Mouse (Mus musculus) stomach, postnatal 0 days (tissue): Measurements from ENCODE around the gene Ndufs8. TPM values are rescaled to one million over a fixed set of nuclear protein-coding genes. Genes with fewer than 3 reads are reported as not detected.
A peak's percentile ranks its signal among the peaks of the same experiment; 100 is the strongest.

ENCODE experiments used
- ATAC-seq: fragments of 200-750 bp; cut with Nextera tagmentation; 2 replicates; pipeline ENCODE4 v1.8.0; 2017; ENCODE audit not compliant: low FRiP score, low TSS enrichment
- DNase-seq: peaks from one replicate; pipeline ENCODE4 v3.0.0-alpha.2; 2016; ENCODE audit warnings: low spot score
- H3K27ac ChIP-seq: fragments of 300-500 bp; sonication (generic); replicated peaks from 2 replicates; pipeline ENCODE4 v1.5.1; 2014; ENCODE audit warnings: mild to moderate bottlenecking, control low read depth
- H3K27me3 ChIP-seq: fragments of 300-500 bp; sonication (generic); 2 replicates; pipeline ENCODE4 v1.6.1; 2014; ENCODE audit warnings: low read length; ENCODE audit not compliant: control insufficient read depth, insufficient read depth
- H3K36me3 ChIP-seq: fragments of 300-500 bp; sonication (generic); 2 replicates; pipeline ENCODE4 v1.6.1; 2014; ENCODE audit warnings: low read length, mixed read lengths; ENCODE audit not compliant: control insufficient read depth, insufficient read depth
- H3K4me1 ChIP-seq: fragments of 300-500 bp; sonication (generic); replicated peaks from 2 replicates; pipeline ENCODE4 v1.6.1; 2014; ENCODE audit warnings: antibody characterized with exemption; ENCODE audit not compliant: control insufficient read depth, insufficient read depth
- H3K4me2 ChIP-seq: fragments of 300-500 bp; sonication (generic); replicated peaks from 2 replicates; pipeline ENCODE4 v1.6.1; 2014; ENCODE audit warnings: low read depth, mild to moderate bottlenecking, control low read depth, moderate library complexity
- H3K4me3 ChIP-seq: fragments of 300-500 bp; sonication (generic); 2 replicates; pipeline ENCODE4 v1.5.1; 2014; ENCODE audit warnings: low read depth, low read length, control low read depth
- H3K9ac ChIP-seq: fragments of 300-500 bp; sonication (generic); 2 replicates; pipeline ENCODE4 v1.6.1; 2014; ENCODE audit warnings: mild to moderate bottlenecking, low read length, control low read depth, mixed read lengths
- H3K9me3 ChIP-seq: fragments of 300-500 bp; sonication (generic); 2 replicates; pipeline ENCODE4 v1.6.1; 2016; ENCODE audit warnings: low read length; ENCODE audit not compliant: control insufficient read depth
- CTCF ChIP-seq: IDR thresholded peaks from 2 replicates; pipeline ENCODE4 v1.5.1; 2016; ENCODE audit warnings: antibody characterized with exemption, low read depth, mild to moderate bottlenecking, moderate library complexity
- EP300 ChIP-seq: optimal IDR thresholded peaks from 2 replicates; pipeline ENCODE3; 2016; ENCODE audit warnings: antibody characterized with exemption
- WGBS: fragments of 180-500 bp; shearing (Covaris S2); extraction: QIAGEN DNeasy Blood & Tissue Kit; methylation state at CpG from one replicate; pipeline ENCODE4 v1.1.7; 2014; 5-methylcytosine and 5-hydroxymethylcytosine counted together
- polyA plus RNA-seq: library from polyadenylated mRNA; unstranded; fragments of >200 nt; fragmentation: Nextera tagmentation; extraction: Ambion mirVana; gene quantifications from 2 replicates; pipeline ENCODE4 v1.2.1, GENCODE M21; 2015

Gene Ndufs8
- polyA plus RNA-seq, 1 experiment from 2014 or later, result 284 TPM

GRCm38 (mm10) chr19:3913692-3914091 is 1.1 kb upstream of the Ndufs8 start:
- TF ChIP-seq EP300, result no peak
- no peak for TF ChIP-seq CTCF
- Histone ChIP-seq H3K4me2 (peak overlapping the region; percentile 65), H3K4me3 (peak overlapping the region; percentile 70), H3K27ac (no peak overlapping the region; the same call in 1 of the 2 replicates), H3K27me3 (no peaks in the 10 kb centered on the region), H3K4me1 (peaks cover 3% of the 10 kb centered on the region; the same call in 1 of the 2 replicates), H3K9ac (no peak overlapping the region), H3K36me3 (peaks cover 12% of the 10 kb centered on the region), H3K9me3 (no peaks in the 10 kb centered on the region)
- DNase-seq (no peak), ATAC-seq (no peak)
- WGBS, result 82% methylated on average over 8 of the region's 8 CpGs

- Histone ChIP-seq H3K9me3 (no peaks in the 10 kb centered on the region), H3K4me3 (no peak overlapping the region), H3K27me3 (no peaks in the 10 kb centered on the region), H3K36me3 (peaks cover 14% of the 10 kb centered on the region), H3K27ac (no peak overlapping the region), H3K9ac (no peak overlapping the region), H3K4me2 (no peak overlapping the region), H3K4me1 (peaks cover 15% of the 10 kb centered on the region)
- no peak for DNase-seq
- no peak for TF ChIP-seq CTCF
- TF ChIP-seq EP300, result no peak
- WGBS, result 79% methylated on average over 5 of the region's 5 CpGs
- ATAC-seq, result no peak
Observed at GRCm38 (mm10) chr19:3910206-3910605, 2.4 kb downstream of the Ndufs8 start.

DNA sequence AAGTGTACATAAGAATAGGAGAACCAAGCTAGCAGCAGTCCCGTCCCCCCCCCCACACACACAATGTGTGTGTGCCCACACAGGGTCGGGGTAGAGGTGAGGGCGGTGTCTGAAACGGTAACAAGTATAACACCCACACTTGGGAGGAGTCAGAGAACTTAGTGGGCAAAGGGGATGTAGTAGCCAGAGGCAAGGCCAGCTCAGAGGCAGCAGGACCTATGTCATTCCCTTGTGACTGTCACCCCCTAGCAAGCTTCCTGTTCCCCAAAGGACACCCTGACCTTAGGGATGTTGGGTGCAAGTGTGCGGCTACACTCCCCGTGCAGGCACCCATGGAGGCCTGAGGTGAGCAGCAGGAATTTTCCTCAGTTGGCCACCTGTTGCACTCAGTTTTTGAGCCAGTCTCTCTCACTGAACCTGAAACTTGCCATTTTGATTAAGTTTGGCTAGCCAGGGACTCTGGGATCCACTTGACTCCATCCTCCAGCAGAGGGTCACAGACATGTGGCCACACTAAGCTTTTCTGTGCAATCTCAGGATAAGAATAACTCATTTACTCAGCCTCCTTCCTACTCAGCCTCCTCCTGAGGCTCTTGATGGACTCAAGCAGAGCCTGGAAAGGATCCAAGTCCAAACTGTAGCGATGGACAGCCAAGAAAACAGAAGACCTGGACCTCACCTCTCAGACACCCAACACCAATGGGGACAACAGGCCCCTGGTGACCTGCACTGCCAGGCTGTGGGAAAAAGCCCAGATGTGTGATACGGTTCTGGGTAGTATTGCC is 4.5 kb downstream of the Ndufs8 start:
- H3K36me3 ChIP-seq, result peaks cover 18% of the 10 kb centered on the region
- DNase-seq (no peak), ATAC-seq (no peak)
- no peaks in the 10 kb centered on the region for H3K9me3 ChIP-seq
- H3K27ac ChIP-seq, result peak overlapping the region; percentile 65; the same call in 1 of the 2 replicates
- 68% methylated on average over 8 of the region's 8 CpGs for WGBS
- H3K4me3 ChIP-seq, result no peak overlapping the region; the same call in 1 of the 2 replicates
- H3K9ac ChIP-seq, result 0 out of 2 replicates have a peak overlapping the region, but pooled peaks have one; percentile 74
- H3K4me1 ChIP-seq, result peaks cover 14% of the 10 kb centered on the region; the same call in 1 of the 2 replicates
- peak overlapping the region; percentile 81 for H3K4me2 ChIP-seq
- TF ChIP-seq EP300 (no peak), CTCF (no peak)
- H3K27me3 ChIP-seq, result no peaks in the 10 kb centered on the region

DNA sequence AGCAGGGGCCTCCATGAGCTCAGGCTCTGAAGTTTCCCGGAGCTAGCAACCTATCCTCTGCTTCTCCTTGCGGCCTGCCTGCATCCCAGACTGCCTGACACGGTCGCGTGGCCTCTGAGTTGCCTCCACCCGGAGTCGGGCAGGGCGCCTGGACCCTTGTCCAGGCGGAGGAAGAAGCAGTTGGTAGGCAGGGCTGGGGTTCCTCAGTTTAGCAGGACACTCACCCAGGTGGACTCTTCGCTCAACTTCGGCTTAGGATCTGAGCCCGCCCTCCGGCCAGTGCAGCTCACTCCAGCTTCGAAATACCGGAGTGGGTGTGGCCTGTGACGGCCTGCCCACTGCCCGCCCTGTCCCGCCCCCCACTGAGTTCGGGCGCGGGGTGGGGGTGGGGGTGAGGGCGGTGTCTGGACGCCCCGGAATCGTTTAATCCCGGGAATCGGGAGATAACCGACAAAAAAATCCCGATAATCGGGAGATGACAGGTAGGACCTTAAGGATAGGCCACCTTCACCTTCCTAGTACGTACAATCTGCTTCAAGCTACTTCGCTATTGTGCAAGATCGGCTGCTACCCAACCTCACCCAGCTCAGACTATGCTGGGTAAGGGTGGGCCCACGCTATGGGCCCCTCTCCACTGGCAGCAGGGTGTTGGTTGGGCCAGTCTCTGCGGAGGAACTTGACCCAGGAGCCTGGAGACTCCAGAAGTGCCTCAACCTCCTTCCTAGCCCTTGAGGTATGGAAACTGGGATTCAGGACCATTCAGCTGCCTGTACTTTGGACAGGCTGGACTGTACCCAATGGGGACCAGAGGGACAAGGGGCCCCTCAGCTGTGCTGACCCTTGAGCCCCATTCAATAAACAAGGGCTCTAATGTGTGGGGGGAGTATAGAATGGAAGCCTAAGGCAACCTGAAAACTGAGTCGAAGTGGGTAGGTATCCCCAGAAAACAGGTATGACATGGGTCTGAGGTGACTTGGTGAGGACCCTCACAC is 5.5 kb downstream of the Ndufs8 start, which contains the start of gene Tcirg1:
Tcirg1 (minus strand) TSS at position 339 of the 992 bp plus-strand sequence.
- WGBS, result 2% methylated on average over 36 of the region's 36 CpGs
- Histone ChIP-seq H3K36me3 (peaks cover 27% of the 10 kb centered on the region), H3K27me3 (no peaks in the 10 kb centered on the region), H3K4me3 (peak within 1 kb of the TSS; percentile 64), H3K4me1 (peaks cover 14% of the 10 kb centered on the region; the same call in 1 of the 2 replicates), H3K4me2 (peak within 1 kb of the TSS; percentile 81), H3K27ac (peak within 1 kb of the TSS; percentile 75), H3K9ac (peak within 1 kb of the TSS; percentile 74), H3K9me3 (no peaks in the 10 kb centered on the region)
- DNase-seq (peak; percentile 86), ATAC-seq (peak; percentile 83)
- TF ChIP-seq EP300 (no peak), CTCF (no peak)

- H3K4me3 ChIP-seq, result peak overlapping the region; percentile 64
- peak overlapping the region; percentile 81 for H3K4me2 ChIP-seq
- no peak for TF ChIP-seq EP300
- TF ChIP-seq CTCF, result no peak
- H3K27ac ChIP-seq, result peak overlapping the region; percentile 75
- DNase-seq (no peak), ATAC-seq (no peak)
- H3K27me3 ChIP-seq, result no peaks in the 10 kb centered on the region
- 24% methylated on average over 10 of the region's 10 CpGs for WGBS
- H3K36me3 ChIP-seq, result peaks cover 34% of the 10 kb centered on the region
- H3K9me3 ChIP-seq, result no peaks in the 10 kb centered on the region
- peaks cover 14% of the 10 kb centered on the region; the same call in 1 of the 2 replicates for H3K4me1 ChIP-seq
- peak overlapping the region; percentile 74 for H3K9ac ChIP-seq
Observed at GRCm38 (mm10) chr19:3906326-3906725, 6.2 kb downstream of the Ndufs8 start.
